Mouse (Mus musculus): ENCODE measurements around the gene Armcx3.

DNA sequence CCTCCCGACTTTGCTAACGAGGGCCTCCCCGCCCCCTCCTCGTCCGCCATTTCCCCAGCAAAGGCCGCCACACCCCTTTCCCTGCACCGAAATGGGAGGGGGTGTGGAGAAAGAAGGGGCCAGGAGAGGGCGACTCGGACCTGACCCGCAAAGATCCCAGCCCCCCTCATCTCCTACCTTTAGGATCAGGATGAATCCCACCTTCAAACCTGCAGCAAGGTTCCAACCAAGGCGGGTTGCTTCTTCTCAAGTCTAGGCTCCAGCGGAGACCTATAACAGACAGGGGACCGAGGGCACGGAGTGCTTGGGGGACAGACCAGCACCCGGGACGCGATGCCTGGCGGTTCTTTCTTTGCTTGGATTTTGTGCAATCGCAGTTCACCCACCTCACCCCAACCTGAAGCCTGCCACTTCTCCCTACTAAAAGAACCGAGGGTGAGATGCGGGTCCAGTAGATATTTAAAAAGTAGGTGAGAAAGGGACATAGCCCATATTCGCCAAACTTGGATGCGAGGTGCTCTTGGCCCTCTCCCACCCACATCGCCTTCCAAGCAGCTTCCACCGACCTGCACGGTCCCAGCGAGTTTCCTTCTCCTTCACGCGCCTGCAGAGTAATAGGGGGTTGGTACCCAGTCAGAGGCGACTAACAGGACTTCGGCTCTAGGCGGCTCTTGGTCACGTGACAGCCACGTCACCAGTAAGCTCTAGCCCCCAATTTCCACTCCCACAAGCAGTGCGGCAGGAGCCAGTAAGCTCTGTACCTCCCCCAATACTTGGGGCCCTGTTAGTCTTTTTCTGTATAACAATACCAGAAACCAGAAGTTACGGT lies 5.4 kb upstream of the Armcx3 start, which contains the start of gene Armcx6:
- TF ChIP-seq POLR2A (IDR thresholded peaks at IDR 0.05; ENCODE audit: borderline replicate concordance, extremely low read depth, low read depth, low read length) (no peak), CTCF (IDR thresholded peaks at IDR 0.05; ENCODE audit: insufficient read depth, low read length) (no peak)

All from lung, adult 2 months (tissue).